Mouse (Mus musculus) embryonic facial prominence, embryonic 12.5 days (tissue): ENCODE data around the gene Tanc2. TPM values are rescaled to one million over a fixed set of nuclear protein-coding genes. Genes with fewer than 3 reads are reported as not detected.
A peak's percentile ranks its signal among the peaks of the same experiment; 100 is the strongest.

ENCODE experiments used
- ATAC-seq: fragments of 200-750 bp; cut with Nextera tagmentation; 2 replicates; pipeline ENCODE4 v1.8.0; 2017; ENCODE audit not compliant: insufficient number of reproducible peaks, insufficient read depth, low FRiP score, low TSS enrichment
- H3K27ac ChIP-seq: fragments of 300-500 bp; sonication (generic); 2 replicates; pipeline ENCODE4 v1.5.1; 2016; ENCODE audit warnings: mild to moderate bottlenecking
- H3K27me3 ChIP-seq: fragments of 300-500 bp; sonication (generic); 2 replicates; pipeline ENCODE4 v1.6.1; 2016; ENCODE audit warnings: mild to moderate bottlenecking, moderate library complexity
- H3K36me3 ChIP-seq: fragments of 300-500 bp; sonication (generic); 2 replicates; pipeline ENCODE4 v1.6.1; 2016; ENCODE audit warnings: mild to moderate bottlenecking
- H3K4me1 ChIP-seq: fragments of 300-500 bp; sonication (generic); 2 replicates; pipeline ENCODE4 v1.6.1; 2016
- H3K4me2 ChIP-seq: fragments of 300-500 bp; sonication (generic); replicated peaks from 2 replicates; pipeline ENCODE4 v1.6.1; 2016; ENCODE audit warnings: mild to moderate bottlenecking, moderate library complexity
- H3K4me3 ChIP-seq: fragments of 300-500 bp; sonication (generic); 2 replicates; pipeline ENCODE4 v1.5.1; 2016; ENCODE audit warnings: mild to moderate bottlenecking
- H3K9ac ChIP-seq: fragments of 300-500 bp; sonication (generic); 2 replicates; pipeline ENCODE4 v1.6.1; 2016; ENCODE audit warnings: mild to moderate bottlenecking, moderate library complexity
- H3K9me3 ChIP-seq: fragments of 300-500 bp; sonication (generic); 2 replicates; pipeline ENCODE4 v1.6.1; 2016; ENCODE audit warnings: mild to moderate bottlenecking, moderate library complexity
- WGBS: fragments of 180-500 bp; shearing (Covaris S2); methylation state at CpG from one replicate; pipeline ENCODE4 v1.1.7; 2016; 5-methylcytosine and 5-hydroxymethylcytosine counted together
- polyA plus RNA-seq: library from polyadenylated mRNA; unstranded; fragments of >200 nt; fragmentation: Nextera tagmentation; extraction: Ambion mirVana; gene quantifications from 2 replicates; pipeline ENCODE4 v1.2.1, GENCODE M21; 2016

The Tanc2 gene
- polyA plus RNA-seq, 1 experiment from 2014 or later, result 12.9 TPM

- Histone ChIP-seq H3K4me2 (no peak overlapping the region), H3K4me3 (no peak overlapping the region), H3K4me1 (no peaks in the 10 kb centered on the region), H3K9me3 (no peaks in the 10 kb centered on the region), H3K36me3 (no peaks in the 10 kb centered on the region), H3K27me3 (no peaks in the 10 kb centered on the region), H3K27ac (no peak overlapping the region), H3K9ac (no peak overlapping the region)
- no peak for ATAC-seq
- 88% methylated on average over 2 of the region's 2 CpGs for WGBS
Measured at GRCm38 (mm10) chr11:105654616-105655015, 64.8 kb downstream of the Tanc2 start.

- H3K9ac ChIP-seq, result no peak overlapping the region
- H3K4me2 ChIP-seq, result no peak overlapping the region
- H3K36me3 ChIP-seq, result no peaks in the 10 kb centered on the region
- no peaks in the 10 kb centered on the region for H3K27me3 ChIP-seq
- H3K27ac ChIP-seq, result no peak overlapping the region
- no peaks in the 10 kb centered on the region for H3K9me3 ChIP-seq
- WGBS, result 81% methylated on average over 4 of the region's 4 CpGs
- no peak for ATAC-seq
- H3K4me3 ChIP-seq, result no peak overlapping the region
- no peaks in the 10 kb centered on the region for H3K4me1 ChIP-seq
Measured at GRCm38 (mm10) chr11:105655335-105655734, 65.5 kb downstream of the Tanc2 start.

DNA sequence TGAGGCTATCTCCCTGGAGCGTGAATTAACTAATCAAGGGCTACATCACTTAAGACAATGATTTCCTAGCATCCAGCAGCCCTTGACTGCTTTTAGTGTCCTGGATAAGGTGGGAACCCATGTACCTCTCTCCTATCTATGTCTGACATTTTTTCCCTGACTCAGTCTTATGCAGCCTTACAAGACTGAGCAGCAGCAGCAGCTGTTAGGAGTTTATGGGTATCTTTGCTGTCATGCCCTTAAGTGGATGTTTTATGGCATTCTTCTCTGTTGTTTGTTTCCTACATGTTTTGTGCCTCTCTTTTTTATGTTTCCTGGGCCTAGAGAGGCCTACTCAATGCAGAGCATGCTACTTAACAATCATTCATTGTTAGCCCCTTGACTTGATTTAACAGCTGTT lies 78.1 kb downstream of the Tanc2 start:
- Histone ChIP-seq H3K9me3 (no peaks in the 10 kb centered on the region), H3K4me2 (no peak overlapping the region), H3K4me1 (no peaks in the 10 kb centered on the region), H3K9ac (no peak overlapping the region), H3K4me3 (no peak overlapping the region), H3K27me3 (no peaks in the 10 kb centered on the region), H3K27ac (no peak overlapping the region), H3K36me3 (no peaks in the 10 kb centered on the region)
- WGBS, result 79% methylated on average over 1 of the region's 1 CpGs
- ATAC-seq, result no peak

GRCm38 (mm10) chr11:105678996-105679395 lies 89.2 kb downstream of the Tanc2 start:
- Histone ChIP-seq H3K9ac (no peak overlapping the region), H3K27ac (no peak overlapping the region), H3K4me3 (no peak overlapping the region), H3K4me1 (no peaks in the 10 kb centered on the region), H3K9me3 (no peaks in the 10 kb centered on the region), H3K36me3 (no peaks in the 10 kb centered on the region), H3K27me3 (no peaks in the 10 kb centered on the region), H3K4me2 (no peak overlapping the region)
- WGBS, result 82% methylated on average over 1 of the region's 1 CpGs
- no peak for ATAC-seq

DNA sequence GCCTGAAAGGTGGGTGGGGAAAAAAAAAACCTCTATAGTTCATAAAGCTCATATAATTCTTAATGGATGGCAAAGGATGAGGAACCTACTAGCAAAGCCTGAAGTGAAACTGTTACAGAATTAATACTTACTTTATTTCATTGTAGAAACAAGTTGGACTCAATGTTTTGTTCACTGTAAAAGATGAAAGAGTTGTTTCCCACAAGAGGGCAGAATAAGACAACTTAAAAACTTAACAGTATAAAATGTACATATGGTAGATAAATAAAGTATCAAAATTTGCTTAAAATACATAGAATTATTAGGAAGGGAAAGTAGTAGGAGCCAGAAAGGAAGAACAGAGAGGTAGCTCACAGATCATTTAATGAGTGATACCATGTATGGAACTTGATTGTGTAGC lies 95.0 kb downstream of the Tanc2 start:
- Histone ChIP-seq H3K9ac (no peak overlapping the region), H3K9me3 (no peaks in the 10 kb centered on the region), H3K4me1 (no peaks in the 10 kb centered on the region), H3K36me3 (no peaks in the 10 kb centered on the region), H3K4me2 (no peak overlapping the region), H3K27ac (no peak overlapping the region), H3K27me3 (no peaks in the 10 kb centered on the region), H3K4me3 (no peak overlapping the region)
- no peak for ATAC-seq

DNA sequence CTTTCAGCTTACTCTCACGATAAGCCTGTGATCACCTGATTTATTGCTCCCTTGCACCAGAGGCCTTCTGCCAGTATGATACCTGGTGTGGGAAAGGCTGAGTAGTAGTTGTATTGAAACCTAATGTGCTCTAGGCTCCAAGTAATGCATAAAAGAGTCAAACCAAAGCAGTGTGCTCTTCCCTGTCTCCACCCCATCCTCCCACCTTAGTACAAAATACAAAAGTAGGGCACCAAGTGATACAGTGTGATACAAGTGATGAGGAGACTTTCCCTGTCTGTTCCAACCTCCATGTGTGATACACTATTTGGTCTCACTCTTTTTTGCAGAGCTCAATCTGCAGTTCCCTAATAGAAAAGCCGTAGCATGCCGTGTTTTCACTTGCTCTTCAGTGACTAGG lies 110.7 kb downstream of the Tanc2 start:
- Histone ChIP-seq H3K36me3 (no peaks in the 10 kb centered on the region), H3K4me3 (no peak overlapping the region), H3K9me3 (no peaks in the 10 kb centered on the region), H3K27me3 (no peaks in the 10 kb centered on the region), H3K4me1 (no peaks in the 10 kb centered on the region), H3K4me2 (no peak overlapping the region), H3K27ac (no peak overlapping the region), H3K9ac (no peak overlapping the region)
- WGBS, result 83% methylated on average over 3 of the region's 3 CpGs
- ATAC-seq, result no peak

DNA sequence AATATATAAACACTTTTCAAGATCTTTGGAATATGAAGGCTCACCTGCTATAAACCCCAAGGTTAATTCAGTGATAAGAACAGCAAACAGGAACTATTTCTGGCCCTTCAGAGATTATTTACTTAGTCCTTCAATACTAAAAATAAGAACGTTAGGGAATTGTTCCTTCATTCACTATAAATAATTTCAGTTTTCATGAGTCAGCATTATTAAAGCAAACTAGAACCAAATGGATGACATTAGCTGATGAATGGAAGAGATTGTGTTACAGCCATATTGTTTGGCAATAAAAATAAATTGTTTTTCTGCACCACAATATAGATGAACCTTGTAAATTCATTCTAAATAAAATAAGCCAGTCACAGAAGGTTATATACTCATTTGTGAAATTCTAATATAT lies 129.9 kb downstream of the Tanc2 start:
- H3K4me2 ChIP-seq, result no peak overlapping the region
- H3K9ac ChIP-seq, result no peak overlapping the region

GRCm38 (mm10) chr11:105731541-105731940 lies 141.8 kb downstream of the Tanc2 start:
- no peak overlapping the region for H3K4me2 ChIP-seq
- H3K4me3 ChIP-seq, result no peak overlapping the region
- H3K27ac ChIP-seq, result no peak overlapping the region
- no peaks in the 10 kb centered on the region for H3K9me3 ChIP-seq
- no peak for ATAC-seq
- no peaks in the 10 kb centered on the region for H3K36me3 ChIP-seq
- 63% methylated on average over 6 of the region's 6 CpGs for WGBS
- no peaks in the 10 kb centered on the region; the same call in 1 of the 2 replicates for H3K4me1 ChIP-seq
- H3K9ac ChIP-seq, result no peak overlapping the region
- no peaks in the 10 kb centered on the region for H3K27me3 ChIP-seq

More for the DNA sequence above, 129.9 kb downstream of the Tanc2 start:
- H3K9me3 ChIP-seq, result no peaks in the 10 kb centered on the region
- no peaks in the 10 kb centered on the region for H3K36me3 ChIP-seq
- no peak for ATAC-seq
- 45% methylated on average over 1 of the region's 1 CpGs for WGBS
- H3K4me1 ChIP-seq, result no peaks in the 10 kb centered on the region
- H3K27ac ChIP-seq, result no peak overlapping the region
- no peaks in the 10 kb centered on the region for H3K27me3 ChIP-seq
- no peak overlapping the region for H3K4me3 ChIP-seq

DNA sequence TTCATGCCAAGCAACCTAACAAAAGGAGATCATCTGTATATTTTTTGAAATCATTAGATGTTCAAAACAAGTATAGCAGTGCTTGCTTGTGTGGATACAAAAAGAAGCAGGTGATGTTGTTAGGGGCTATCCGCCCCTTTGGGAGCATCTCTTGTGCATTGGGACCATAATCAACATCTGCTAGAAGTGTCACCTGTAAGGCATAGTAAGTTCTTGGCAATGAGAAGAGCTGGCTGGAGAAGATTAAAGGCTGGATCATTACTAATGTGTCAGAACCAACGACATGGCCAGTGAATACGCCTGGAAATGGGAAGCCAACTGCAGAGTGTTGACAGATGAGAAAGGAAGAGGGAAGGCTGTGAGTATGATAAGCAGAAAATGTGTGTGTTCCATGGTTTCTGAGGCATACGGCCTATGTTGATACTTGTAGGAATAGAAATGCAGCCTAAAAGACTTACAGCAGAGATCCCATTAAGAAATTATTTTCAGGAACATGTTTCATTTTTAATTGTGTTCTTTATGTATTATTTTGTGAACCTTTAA lies 142.3 kb downstream of the Tanc2 start:
- H3K27ac ChIP-seq, result no peak overlapping the region
- no peaks in the 10 kb centered on the region; the same call in 1 of the 2 replicates for H3K4me1 ChIP-seq
- no peaks in the 10 kb centered on the region for H3K27me3 ChIP-seq
- no peak overlapping the region for H3K9ac ChIP-seq
- no peak for ATAC-seq
- no peaks in the 10 kb centered on the region for H3K9me3 ChIP-seq
- WGBS, result 69% methylated on average over 4 of the region's 4 CpGs
- no peak overlapping the region for H3K4me3 ChIP-seq
- no peaks in the 10 kb centered on the region for H3K36me3 ChIP-seq
- no peak overlapping the region for H3K4me2 ChIP-seq

GRCm38 (mm10) chr11:105743171-105743570 lies 153.4 kb downstream of the Tanc2 start:
- Histone ChIP-seq H3K36me3 (no peaks in the 10 kb centered on the region), H3K4me2 (no peak overlapping the region), H3K4me1 (no peaks in the 10 kb centered on the region), H3K9ac (no peak overlapping the region), H3K4me3 (no peak overlapping the region), H3K27me3 (no peaks in the 10 kb centered on the region), H3K27ac (no peak overlapping the region), H3K9me3 (no peaks in the 10 kb centered on the region)
- 86% methylated on average over 1 of the region's 1 CpGs for WGBS
- ATAC-seq, result no peak

GRCm38 (mm10) chr11:105749297-105750071 lies 159.7 kb downstream of the Tanc2 start:
- no peaks in the 10 kb centered on the region for H3K9me3 ChIP-seq
- no peak overlapping the region for H3K4me2 ChIP-seq
- H3K4me1 ChIP-seq, result no peaks in the 10 kb centered on the region
- H3K27ac ChIP-seq, result no peak overlapping the region
- 66% methylated on average over 2 of the region's 2 CpGs for WGBS
- no peak overlapping the region for H3K4me3 ChIP-seq
- H3K9ac ChIP-seq, result no peak overlapping the region
- no peak for ATAC-seq
- no peaks in the 10 kb centered on the region for H3K27me3 ChIP-seq
- H3K36me3 ChIP-seq, result no peaks in the 10 kb centered on the region

- no peaks in the 10 kb centered on the region for H3K9me3 ChIP-seq
Measured at GRCm38 (mm10) chr11:105758561-105759203, 168.9 kb downstream of the Tanc2 start.

More at GRCm38 (mm10) chr11:105758561-105759203, 168.9 kb downstream of the Tanc2 start:
- H3K4me1 ChIP-seq, result peaks cover 19% of the 10 kb centered on the region
- peak overlapping the region; percentile 36 for H3K4me2 ChIP-seq
- no peak overlapping the region for H3K9ac ChIP-seq
- H3K27ac ChIP-seq, result peak overlapping the region; percentile 82
- ATAC-seq, result peak; percentile 67; the same call in 1 of the 2 replicates
- peak overlapping the region; percentile 14; the same call in 1 of the 2 replicates for H3K4me3 ChIP-seq
- no peaks in the 10 kb centered on the region for H3K36me3 ChIP-seq
- 11% methylated on average over 7 of the region's 7 CpGs for WGBS
- no peaks in the 10 kb centered on the region for H3K27me3 ChIP-seq
